Mouse (Mus musculus) left cerebral cortex, adult 11 months (tissue): Measurements from ENCODE around the gene Sdhd.
"Not testable (repeated sequence)": the region's sequence is repeated elsewhere in the genome, so short reads cannot be mapped to it uniquely, and the experiment has no call there.

Source experiments
- DNase-seq: peaks from one replicate; pipeline ENCODE4 v3.0.0; 2022; ENCODE audit warnings: low spot score

The Sdhd gene

GRCm38 (mm10) chr9:50603189-50603997 lies at the start of gene Sdhd, which contains the start of gene Timm8b:
Gene Sdhd, minus strand, starts transcription at chr9:50603812.
Gene Timm8b, plus strand, starts transcription at chr9:50603910.
- DNase-seq = peak; percentile 93

GRCm38 (mm10) chr9:50650503-50650902 lies 46.9 kb upstream of the Sdhd start:
- no peak for DNase-seq

- no peak for DNase-seq
Observed at GRCm38 (mm10) chr9:50646826-50647370, 43.3 kb upstream of the Sdhd start.

- no peak for DNase-seq
Observed at GRCm38 (mm10) chr9:50634270-50634669, 30.7 kb upstream of the Sdhd start.

GRCm38 (mm10) chr9:50633059-50633458 lies 29.4 kb upstream of the Sdhd start:
- DNase-seq = no peak

GRCm38 (mm10) chr9:50632016-50632688 lies 28.5 kb upstream of the Sdhd start:
- no peak for DNase-seq

- DNase-seq = not testable (repeated sequence)
Observed at GRCm38 (mm10) chr9:50630903-50631302, 27.3 kb upstream of the Sdhd start.

- DNase-seq = no peak
Observed at GRCm38 (mm10) chr9:50617794-50618330, 14.2 kb upstream of the Sdhd start.

- DNase-seq = peak; percentile 86
Observed at GRCm38 (mm10) chr9:50616766-50617603, 13.4 kb upstream of the Sdhd start, which contains the start of the genes Pih1d2 and Nkapd1. Gene Pih1d2, plus strand, starts transcription at chr9:50617321. Gene Nkapd1, minus strand, starts transcription at chr9:50617464.

- no peak for DNase-seq
Observed at GRCm38 (mm10) chr9:50616161-50616560, 12.5 kb upstream of the Sdhd start.

- DNase-seq = no peak
Observed at GRCm38 (mm10) chr9:50612115-50612514, 8.5 kb upstream of the Sdhd start.

GRCm38 (mm10) chr9:50604338-50604737 lies 726 bp upstream of the Sdhd start:
- no peak for DNase-seq

- no peak for DNase-seq
Observed at GRCm38 (mm10) chr9:50603998-50604324, 349 bp upstream of the Sdhd start.

GRCm38 (mm10) chr9:50602055-50602845 lies 1.4 kb downstream of the Sdhd start:
- DNase-seq = no peak

GRCm38 (mm10) chr9:50601536-50601935 lies 2.1 kb downstream of the Sdhd start:
- no peak for DNase-seq

- DNase-seq = no peak
Observed at GRCm38 (mm10) chr9:50596973-50597372, 6.6 kb downstream of the Sdhd start.

GRCm38 (mm10) chr9:50594794-50595417 lies 8.7 kb downstream of the Sdhd start:
- DNase-seq = no peak

GRCm38 (mm10) chr9:50593544-50593943 lies 10.1 kb downstream of the Sdhd start:
- no peak for DNase-seq

GRCm38 (mm10) chr9:50592955-50593354 lies 10.7 kb downstream of the Sdhd start:
- no peak for DNase-seq

GRCm38 (mm10) chr9:50590856-50591518 lies 12.6 kb downstream of the Sdhd start:
- no peak for DNase-seq
